Mouse (Mus musculus): ENCODE data around the gene Lbp.

- TF ChIP-seq EP300 (IDR thresholded peaks at IDR 0.05; ENCODE audit: insufficient read depth, low read depth, low read length): no peak
- TF ChIP-seq CTCF (IDR thresholded peaks at IDR 0.05): no peak
- no peak for TF ChIP-seq POLR2A (IDR thresholded peaks at IDR 0.05; ENCODE audit: insufficient read depth, low read depth, low read length)
Observed at GRCm38 (mm10) chr2:158313089-158313488, 6.8 kb downstream of the Lbp start.
